Mouse (Mus musculus) heart, adult 2 months (tissue): ENCODE measurements at regions not wholly inside any gene's neighbourhood (a gene's known extent, or its start where the extent isn't known, plus 50 kb on each side); places are given as distances from the start of the nearest gene placed in this dataset.

Experiments used
- DNase-seq, 2 experiments: peaks; one replicate each; pipeline ENCODE4 v3.0.0; 2021
- H3K27ac ChIP-seq: fragments of 200-600 bp; 2 replicates; pipeline ENCODE4 v1.8.1; 2022
- H3K27me3 ChIP-seq: fragments of 200-500 bp; 2 replicates; pipeline ENCODE4 v1.6.1; 2012; ENCODE audit warnings: mild to moderate bottlenecking, low read length, inconsistent platforms, mixed read lengths; ENCODE audit not compliant: control insufficient read depth, insufficient read depth
- H3K36me3 ChIP-seq: fragments of 200-500 bp; 2 replicates; pipeline ENCODE4 v1.6.1; 2012; ENCODE audit warnings: low read length, inconsistent platforms; ENCODE audit not compliant: control insufficient read depth, insufficient read depth
- H3K4me1 ChIP-seq: fragments of 200-500 bp; 2 replicates; pipeline ENCODE4 v1.6.1; 2011; ENCODE audit warnings: low read length; ENCODE audit not compliant: control insufficient read depth, insufficient read depth
- H3K4me3 ChIP-seq: fragments of 200-600 bp; 2 replicates; pipeline ENCODE4 v1.8.1; 2022
- H3K79me2 ChIP-seq: fragments of 200-500 bp; replicated peaks from 2 replicates; pipeline ENCODE4 v1.6.1; 2012; ENCODE audit warnings: mild to moderate bottlenecking, inconsistent platforms, low read length, moderate library complexity, mixed read lengths; ENCODE audit not compliant: control insufficient read depth, insufficient read depth
- H3K9ac ChIP-seq: fragments of 200-500 bp; 2 replicates; pipeline ENCODE4 v1.6.1; 2012; ENCODE audit warnings: low read depth, mild to moderate bottlenecking, control low read depth, inconsistent platforms, low read length, mixed read lengths
- CTCF ChIP-seq: fragments of 200-600 bp; IDR thresholded peaks from 2 replicates; pipeline ENCODE4 v1.8.1; 2022; ENCODE audit warnings: antibody characterized with exemption, mild to moderate bottlenecking, moderate library complexity
- EP300 ChIP-seq: fragments of 200-500 bp; IDR thresholded peaks from 2 replicates; pipeline ENCODE4 v1.6.1; 2011; ENCODE audit warnings: low read depth, low read length, control low read depth; ENCODE audit not compliant: insufficient read depth
- POLR2A ChIP-seq: fragments of 200-500 bp; IDR thresholded peaks from 2 replicates; pipeline ENCODE4 v1.6.1; 2011; ENCODE audit warnings: mild to moderate bottlenecking, low read depth, low read length, control low read depth; ENCODE audit not compliant: insufficient read depth
- WGBS: fragments of 180-500 bp; shearing (Covaris S2); methylation state at CpG from one replicate; pipeline ENCODE4 v1.1.7; 2018; 5-methylcytosine and 5-hydroxymethylcytosine counted together
- intact Hi-C: fragments of 180-260 bp; cut with DNase I; formaldehyde crosslinking; loops from one replicate; pipeline ENCODE4 v1.15.1; 2025

DNA sequence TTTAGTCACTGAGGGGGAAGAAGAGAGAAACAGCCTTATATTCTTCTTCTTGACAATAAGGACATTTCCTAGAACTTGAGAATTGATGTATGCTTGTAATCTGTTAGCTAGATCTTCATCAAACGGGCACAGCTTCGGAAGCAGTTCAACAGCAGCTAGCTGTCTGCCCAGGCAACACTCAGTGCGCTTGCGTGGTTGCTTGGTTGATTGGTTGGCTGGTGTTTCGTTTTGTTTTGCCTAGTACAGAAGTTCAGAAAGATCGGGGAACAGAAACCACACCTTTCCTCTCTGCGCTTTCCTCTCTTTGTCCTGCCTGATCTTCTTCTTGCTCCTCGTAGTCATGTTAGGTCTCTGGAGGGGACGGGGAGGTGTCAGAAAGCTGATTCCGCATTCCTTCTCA is 212.2 kb upstream of the Pmfbp1 start:
- no peak overlapping the region for H3K4me3 ChIP-seq
- intact Hi-C loops, result no loop called here
- WGBS, result 36% methylated on average over 10 of the region's 10 CpGs

DNA sequence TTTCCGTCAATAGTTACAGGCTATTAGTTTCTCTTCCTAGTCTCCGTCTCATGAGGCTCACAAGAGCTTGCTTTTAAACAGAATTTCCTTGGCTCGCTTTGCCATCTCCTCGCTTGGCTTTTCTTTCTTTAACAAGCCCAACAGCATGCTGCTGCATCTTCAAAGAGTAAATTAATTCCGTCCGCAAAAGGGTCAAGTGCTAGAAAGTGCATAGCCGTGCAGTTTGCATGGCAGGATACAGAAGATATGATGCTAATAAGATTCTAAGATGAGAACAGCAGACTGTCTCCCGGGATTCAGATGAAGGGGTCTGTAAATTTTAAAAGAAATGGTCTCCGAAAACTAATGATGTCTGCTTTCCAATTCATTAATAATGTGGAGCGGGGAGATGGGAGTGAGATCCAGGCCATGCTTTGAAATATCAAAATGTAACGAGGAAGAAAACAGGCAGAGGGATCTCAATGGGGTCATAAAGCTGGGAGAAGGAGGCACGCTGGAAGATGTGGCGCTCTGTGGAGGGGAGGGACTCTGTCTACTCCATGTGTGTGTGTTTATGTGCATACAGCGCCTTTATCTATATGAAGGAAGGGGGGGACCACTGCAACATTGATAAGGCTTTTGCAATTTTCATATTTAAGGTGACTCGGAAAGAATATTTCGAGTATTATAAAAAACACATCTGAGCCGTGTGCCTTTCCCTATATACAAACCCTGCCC is 183.0 kb upstream of the Pmfbp1 start:
- no peaks in the 10 kb centered on the region for H3K79me2 ChIP-seq
- no peaks in the 10 kb centered on the region for H3K4me1 ChIP-seq
- H3K9ac ChIP-seq, result no peak overlapping the region
- intact Hi-C loops, result no loop called here
- H3K27ac ChIP-seq, result no peak overlapping the region
- no peaks in the 10 kb centered on the region for H3K27me3 ChIP-seq
- DNase-seq, result no peak
- 83% methylated on average over 17 of the region's 17 CpGs for WGBS
- no peak overlapping the region for H3K4me3 ChIP-seq
- H3K36me3 ChIP-seq, result no peaks in the 10 kb centered on the region
- TF ChIP-seq POLR2A (no peak), EP300 (no peak), CTCF (no peak)

More for the DNA sequence above, 212.2 kb upstream of the Pmfbp1 start:
- no peak for TF ChIP-seq CTCF
- TF ChIP-seq POLR2A, result no peak
- TF ChIP-seq EP300, result no peak
- no peak for DNase-seq
- H3K27me3 ChIP-seq, result no peaks in the 10 kb centered on the region
- no peaks in the 10 kb centered on the region for H3K79me2 ChIP-seq
- H3K4me1 ChIP-seq, result no peaks in the 10 kb centered on the region
- no peak overlapping the region for H3K9ac ChIP-seq
- H3K36me3 ChIP-seq, result no peaks in the 10 kb centered on the region
- H3K27ac ChIP-seq, result no peak overlapping the region

DNA sequence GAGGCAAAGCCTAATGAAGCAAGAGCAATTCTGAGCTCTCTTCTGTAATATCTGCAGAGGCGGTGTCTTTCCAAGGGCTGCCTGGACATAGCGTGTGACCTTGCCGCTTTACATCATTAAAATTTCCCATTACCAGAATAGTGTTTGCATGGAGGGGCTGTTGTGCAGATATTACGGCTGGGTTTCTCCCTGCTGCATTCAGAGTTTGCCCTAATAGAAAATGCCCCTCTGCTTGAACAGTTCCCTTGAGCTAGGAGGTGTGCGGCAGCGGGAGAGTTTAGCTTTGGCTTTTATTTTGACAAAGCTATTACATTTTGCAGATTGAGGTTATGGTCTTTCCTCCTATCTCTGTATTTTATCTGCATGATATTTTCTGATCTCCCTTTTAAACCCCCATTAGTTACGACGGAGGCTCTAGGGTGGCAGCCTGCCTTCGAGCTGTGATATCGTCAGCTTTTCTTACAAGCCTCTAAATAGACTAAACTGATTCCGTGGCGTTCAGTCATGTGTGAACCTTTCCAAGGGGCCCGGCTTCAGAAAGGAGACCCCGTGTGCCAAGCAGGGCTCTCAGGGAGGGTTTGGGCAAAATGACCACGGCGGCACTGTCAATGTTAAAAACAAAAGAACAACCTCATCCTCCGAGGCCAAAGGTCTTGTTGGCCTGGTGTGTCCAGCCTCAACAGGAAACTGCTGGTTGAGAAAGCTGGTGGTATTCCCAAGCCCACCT is 182.2 kb upstream of the Pmfbp1 start:
- Histone ChIP-seq H3K4me3 (no peak overlapping the region), H3K79me2 (no peaks in the 10 kb centered on the region), H3K36me3 (no peaks in the 10 kb centered on the region), H3K9ac (no peak overlapping the region), H3K27me3 (no peaks in the 10 kb centered on the region), H3K4me1 (no peaks in the 10 kb centered on the region), H3K27ac (no peak overlapping the region)
- no peak for DNase-seq
- no peak for TF ChIP-seq CTCF
- TF ChIP-seq EP300, result no peak
- TF ChIP-seq POLR2A, result no peak
- intact Hi-C loops, result no loop called here
- 65% methylated on average over 17 of the region's 17 CpGs for WGBS

DNA sequence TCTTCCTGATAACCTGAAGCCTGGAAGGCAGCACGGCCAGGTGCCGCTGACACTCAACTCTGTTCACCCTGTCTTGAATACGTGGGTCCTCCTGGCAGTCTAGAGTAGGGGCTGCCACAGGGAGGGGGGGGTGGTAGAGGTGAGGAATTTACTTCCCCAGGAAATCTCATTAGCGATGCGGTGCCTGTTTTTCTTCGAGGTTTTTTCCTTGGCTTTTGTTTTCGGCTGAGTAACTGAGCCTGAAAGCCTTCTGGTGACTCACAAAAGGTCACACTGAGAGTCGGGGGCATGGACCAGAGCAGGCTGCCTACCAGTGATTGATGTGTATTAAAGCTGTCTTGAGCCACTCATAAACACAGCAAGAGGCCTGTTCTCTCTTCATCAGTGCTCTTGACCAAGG is 181.1 kb upstream of the Pmfbp1 start:
- Histone ChIP-seq H3K9ac (no peak overlapping the region), H3K27ac (no peak overlapping the region), H3K79me2 (no peaks in the 10 kb centered on the region), H3K27me3 (no peaks in the 10 kb centered on the region; the same call in 1 of the 2 replicates), H3K4me1 (no peaks in the 10 kb centered on the region), H3K36me3 (no peaks in the 10 kb centered on the region), H3K4me3 (no peak overlapping the region)
- WGBS, result 16% methylated on average over 8 of the region's 8 CpGs
- intact Hi-C loops, result no loop called here
- DNase-seq, result no peak
- TF ChIP-seq POLR2A (no peak), EP300 (no peak), CTCF (no peak)

DNA sequence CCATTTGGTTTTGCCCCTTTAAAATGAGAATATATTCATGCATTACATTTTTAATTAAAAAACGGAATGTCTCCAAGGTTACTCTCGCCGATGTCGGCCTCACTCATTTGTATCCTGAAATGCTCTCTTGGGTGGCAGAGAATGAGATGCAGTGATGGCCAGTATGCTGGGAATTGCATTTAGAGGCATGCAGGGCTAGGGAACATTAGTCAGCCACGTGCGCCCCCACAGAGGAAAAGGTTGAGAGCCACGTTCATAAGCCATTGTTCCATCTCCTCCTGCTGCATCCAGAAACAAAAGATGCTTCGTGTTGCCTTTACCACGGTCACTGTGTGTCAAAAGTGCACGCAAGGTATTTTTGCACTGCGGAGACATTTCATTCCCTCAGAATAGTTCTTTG is 172.9 kb upstream of the Pmfbp1 start:
- TF ChIP-seq CTCF (no peak), EP300 (no peak), POLR2A (no peak)
- Histone ChIP-seq H3K4me1 (no peaks in the 10 kb centered on the region), H3K9ac (no peak overlapping the region), H3K27ac (no peak overlapping the region), H3K36me3 (no peaks in the 10 kb centered on the region), H3K27me3 (no peaks in the 10 kb centered on the region; the same call in 1 of the 2 replicates), H3K79me2 (no peaks in the 10 kb centered on the region), H3K4me3 (no peak overlapping the region)
- no peak for DNase-seq
- WGBS, result 82% methylated on average over 11 of the region's 11 CpGs
- intact Hi-C loops, result no loop called here

DNA sequence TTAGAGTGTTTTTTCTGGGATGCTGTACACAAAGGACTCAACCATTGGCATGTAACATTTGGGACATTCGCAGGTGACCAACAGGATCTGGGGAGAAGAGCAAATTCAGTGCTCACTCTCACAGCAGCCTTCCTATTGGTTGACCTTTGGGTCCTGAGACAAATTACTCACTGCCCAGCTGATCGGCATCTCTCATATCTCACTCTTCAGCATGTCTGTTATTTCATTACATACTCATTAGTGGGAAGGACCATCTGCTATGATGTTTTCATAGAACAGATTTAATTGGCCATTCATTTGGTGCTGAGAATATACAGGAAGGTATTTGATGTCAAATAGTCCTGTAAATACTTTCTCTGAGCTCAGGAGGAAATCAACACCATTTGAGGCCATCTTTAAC is 170.5 kb upstream of the Pmfbp1 start:
- no peaks in the 10 kb centered on the region for H3K36me3 ChIP-seq
- TF ChIP-seq EP300 (no peak), CTCF (no peak), POLR2A (no peak)
- no peaks in the 10 kb centered on the region for H3K79me2 ChIP-seq
- H3K4me1 ChIP-seq, result no peaks in the 10 kb centered on the region
- no peak overlapping the region for H3K27ac ChIP-seq
- intact Hi-C loops, result no loop called here
- H3K27me3 ChIP-seq, result no peaks in the 10 kb centered on the region
- no peak overlapping the region for H3K9ac ChIP-seq
- no peak for DNase-seq
- WGBS, result 91% methylated on average over 2 of the region's 2 CpGs
- no peak overlapping the region for H3K4me3 ChIP-seq
